Mouse (Mus musculus) naive thymus-derived CD4-positive, alpha-beta T cell, adult 2 months (primary cell): ENCODE measurements around the gene Tff3.

Experiments used
- DNase-seq: peaks from one replicate; pipeline ENCODE4 v3.0.0-alpha.2; 2011; ENCODE audit warnings: low read depth

Gene Tff3

GRCm38 (mm10) chr17:31129452-31129851 lies at the start of gene Tff3:
Gene Tff3, minus strand, starts transcription at chr17:31129646.
- no peak for DNase-seq

- peak; percentile 62 for DNase-seq
These were observed 46.9 kb upstream of the Tff3 start for GRCm38 (mm10) chr17:31176321-31176720.

DNA sequence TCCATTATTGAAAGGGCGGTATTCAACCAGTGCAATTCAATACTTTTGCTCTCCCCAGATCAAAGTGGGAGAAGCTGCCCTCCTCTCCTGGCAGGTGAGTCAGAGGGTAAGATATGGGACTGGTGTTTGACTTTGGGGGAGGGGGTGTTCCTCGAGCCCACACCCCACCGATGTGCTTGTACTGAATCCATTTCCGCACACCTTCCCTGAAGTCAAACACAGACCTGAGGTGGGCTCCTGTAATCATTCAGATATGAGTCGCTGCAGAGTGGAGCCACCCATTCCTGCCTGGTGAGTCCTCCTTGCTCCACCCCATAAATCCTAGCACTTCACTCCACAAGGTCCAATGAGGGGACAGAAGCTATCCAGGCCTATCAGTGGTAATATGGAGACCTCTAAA lies 40.4 kb upstream of the Tff3 start:
- no peak for DNase-seq

DNA sequence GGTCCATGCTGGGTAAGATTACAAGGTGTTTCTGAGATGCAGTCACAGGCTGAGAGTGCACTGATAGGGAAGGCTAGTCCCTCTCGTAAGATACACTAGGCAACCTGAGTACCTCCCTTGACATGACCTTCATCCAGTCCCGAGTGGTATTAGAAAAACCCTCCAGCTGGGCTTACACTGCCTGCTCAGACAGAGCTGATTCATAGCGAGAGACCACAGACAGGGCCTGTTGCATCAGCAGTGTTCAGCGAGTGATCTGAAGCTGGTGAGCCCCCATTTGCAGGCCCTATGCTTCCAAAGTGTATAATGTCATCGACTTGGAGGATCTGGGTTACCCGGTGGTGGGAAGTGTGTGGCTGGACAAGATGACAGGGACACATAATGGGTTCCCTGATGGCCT lies 35.7 kb upstream of the Tff3 start, which contains the start of gene Tff1:
Gene Tff1 (minus strand): TSS at position 151 of the 400 bp plus-strand sequence.
- DNase-seq = no peak

- DNase-seq = no peak
These were observed 34.4 kb upstream of the Tff3 start for GRCm38 (mm10) chr17:31163821-31164220.

- DNase-seq = no peak
These were observed 33.2 kb upstream of the Tff3 start for GRCm38 (mm10) chr17:31162607-31163006.

- DNase-seq = no peak
These were observed 30.8 kb upstream of the Tff3 start for GRCm38 (mm10) chr17:31160291-31160690.

- no peak for DNase-seq
These were observed 28.5 kb upstream of the Tff3 start for GRCm38 (mm10) chr17:31157921-31158320.

GRCm38 (mm10) chr17:31153785-31154184 lies 24.3 kb upstream of the Tff3 start:
- DNase-seq = no peak

- DNase-seq = no peak
These were observed 23.6 kb upstream of the Tff3 start for GRCm38 (mm10) chr17:31152966-31153499.

DNA sequence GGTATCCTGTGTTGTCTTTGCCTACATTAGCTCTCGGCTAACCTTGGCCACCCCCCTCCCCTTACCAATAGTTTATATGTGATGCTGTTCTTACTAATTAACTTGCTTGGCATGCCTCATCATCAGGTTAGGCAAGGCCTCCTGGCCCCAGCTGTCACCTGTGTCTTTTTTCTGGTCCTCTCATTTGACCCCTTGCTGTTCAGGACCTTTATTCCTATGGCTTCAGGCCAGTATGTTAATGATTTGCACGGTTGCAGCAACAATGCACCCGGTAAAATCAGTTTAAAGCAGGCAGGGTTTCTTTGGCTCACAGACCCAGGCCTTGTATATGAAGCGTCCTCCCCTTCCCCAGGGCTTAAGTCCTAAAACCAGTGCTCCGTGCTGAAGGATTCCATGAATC lies 23.1 kb upstream of the Tff3 start:
- no peak for DNase-seq

DNA sequence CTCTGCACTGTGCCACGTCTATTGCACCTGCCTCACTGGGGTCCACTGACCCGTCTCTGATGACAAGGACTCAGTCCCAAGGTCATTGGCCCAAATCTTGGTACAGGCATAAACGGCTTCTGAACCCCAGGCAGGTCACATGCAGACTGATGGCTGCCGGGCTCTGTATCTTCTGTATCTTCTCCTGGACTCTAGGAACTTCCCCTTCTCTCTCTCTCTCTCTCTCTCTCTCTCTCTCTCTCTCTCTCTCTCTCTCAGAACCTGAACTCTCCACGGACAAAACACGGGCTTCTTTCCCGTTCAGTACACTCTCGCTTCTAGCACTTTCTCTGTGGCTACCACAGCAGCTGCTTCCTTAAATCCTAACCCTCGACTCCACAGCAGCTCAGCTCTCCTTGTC lies 16.6 kb upstream of the Tff3 start:
- DNase-seq = no peak

- no peak for DNase-seq
These were observed 14.9 kb upstream of the Tff3 start, which contains the start of gene Tff2 for GRCm38 (mm10) chr17:31144040-31145037. Gene Tff2, minus strand, starts transcription at chr17:31144282.

DNA sequence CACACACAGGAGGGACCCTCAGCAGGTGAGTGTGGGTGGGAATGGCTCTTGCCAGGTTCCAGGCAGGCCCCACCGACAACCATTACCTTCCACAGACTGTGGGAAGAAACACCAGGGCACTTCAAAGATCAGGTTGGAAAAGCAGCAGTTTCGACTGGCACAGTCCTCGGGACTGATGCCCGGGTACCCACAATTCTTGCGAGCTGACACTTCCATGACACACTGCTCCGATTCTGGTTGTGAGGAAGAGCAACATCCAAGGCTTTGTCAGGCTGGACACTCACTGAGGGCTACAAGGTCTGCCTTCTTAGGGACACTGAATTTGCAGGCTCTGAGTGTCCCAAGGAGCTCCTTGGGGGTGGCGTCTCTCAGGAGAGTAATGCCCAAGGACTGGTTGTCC lies 12.7 kb upstream of the Tff3 start:
- no peak for DNase-seq

DNA sequence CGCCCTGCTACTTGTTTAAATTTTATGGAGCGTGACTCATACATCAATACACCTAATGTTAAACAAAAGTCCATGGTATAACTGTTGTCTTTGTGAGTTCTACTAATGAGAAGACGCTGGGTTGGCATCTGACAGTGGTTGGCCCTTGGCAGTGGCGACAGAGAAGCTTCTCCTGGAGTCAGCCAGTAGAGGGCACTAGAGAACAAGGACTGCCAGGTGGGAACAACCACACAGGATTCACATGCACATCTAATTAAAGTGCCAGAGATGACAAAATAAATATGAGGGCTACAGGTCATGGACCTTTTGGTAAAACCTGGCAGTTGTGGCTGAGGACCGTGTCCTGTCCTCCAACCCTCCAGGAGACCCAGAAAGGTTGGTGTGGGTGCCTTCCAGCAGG lies 9.0 kb upstream of the Tff3 start:
- peak; percentile 84 for DNase-seq

DNA sequence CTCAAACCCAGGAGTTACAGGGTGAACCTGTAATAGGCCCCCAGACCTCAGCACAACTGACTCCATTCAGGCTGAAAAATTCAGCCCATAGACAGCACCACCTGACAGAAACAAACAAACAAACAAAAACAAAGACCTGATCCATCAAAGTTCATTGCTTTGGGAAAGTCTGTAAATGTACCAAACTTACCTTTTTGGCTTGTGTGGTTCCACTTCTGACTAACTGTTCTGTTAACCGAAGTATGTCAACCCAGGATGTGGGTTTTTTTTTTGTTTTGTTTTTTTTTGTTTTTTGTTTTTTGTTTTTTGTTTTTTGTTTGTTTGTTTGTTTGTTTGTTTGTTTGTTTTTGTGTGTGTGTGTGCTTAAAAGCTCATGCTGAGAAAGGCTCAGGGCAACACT lies 7.4 kb upstream of the Tff3 start:
- DNase-seq = no peak

GRCm38 (mm10) chr17:31136291-31136690 lies 6.8 kb upstream of the Tff3 start:
- peak; percentile 55 for DNase-seq

GRCm38 (mm10) chr17:31134913-31135312 lies 5.5 kb upstream of the Tff3 start:
- DNase-seq = no peak

DNA sequence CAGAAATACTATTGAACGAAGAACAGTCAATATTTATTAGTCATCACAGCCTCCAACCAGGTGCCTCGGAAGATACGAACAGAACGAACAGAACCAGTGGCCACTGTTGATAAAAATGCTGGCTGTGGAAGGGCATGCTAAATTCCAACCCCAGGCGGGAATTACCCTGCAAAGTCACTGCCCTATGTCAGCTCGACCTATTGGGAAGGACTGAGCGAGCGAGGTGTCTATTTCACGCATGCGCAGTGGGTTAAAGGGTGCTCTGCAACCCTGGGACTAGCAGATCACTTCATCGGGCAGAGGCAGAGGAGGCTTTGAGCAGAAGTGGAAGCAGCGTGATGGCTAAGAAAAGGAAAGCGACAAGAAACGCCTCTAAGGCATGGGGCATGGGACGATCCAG lies 4.3 kb upstream of the Tff3 start:
- DNase-seq = no peak

DNA sequence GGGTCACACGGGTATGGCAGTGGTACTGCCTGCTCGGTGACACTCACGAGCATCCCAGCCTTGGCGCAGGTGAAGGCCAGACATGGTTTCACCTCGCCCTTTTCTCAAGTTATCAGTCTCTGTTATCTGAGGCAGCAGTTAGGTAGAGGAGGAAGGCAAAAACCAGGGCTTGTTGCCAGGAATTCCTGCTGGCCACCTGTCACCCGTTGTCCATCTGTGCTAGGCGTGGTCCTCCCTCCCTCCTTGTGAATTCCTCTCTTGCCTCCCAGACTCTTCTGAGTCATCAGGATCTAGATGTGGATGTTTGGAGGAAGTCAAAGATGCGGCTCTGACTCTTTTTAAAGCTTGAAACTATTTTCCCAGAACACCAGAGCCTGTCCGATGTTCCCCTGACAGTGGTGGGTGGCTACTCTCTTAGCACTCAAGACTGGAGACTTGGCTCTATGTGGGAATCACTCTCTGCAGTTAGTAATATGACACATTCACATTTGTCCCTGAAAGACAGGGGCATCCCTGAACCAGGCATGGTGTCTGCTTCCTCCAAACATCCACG lies 1.9 kb upstream of the Tff3 start:
- no peak for DNase-seq

DNA sequence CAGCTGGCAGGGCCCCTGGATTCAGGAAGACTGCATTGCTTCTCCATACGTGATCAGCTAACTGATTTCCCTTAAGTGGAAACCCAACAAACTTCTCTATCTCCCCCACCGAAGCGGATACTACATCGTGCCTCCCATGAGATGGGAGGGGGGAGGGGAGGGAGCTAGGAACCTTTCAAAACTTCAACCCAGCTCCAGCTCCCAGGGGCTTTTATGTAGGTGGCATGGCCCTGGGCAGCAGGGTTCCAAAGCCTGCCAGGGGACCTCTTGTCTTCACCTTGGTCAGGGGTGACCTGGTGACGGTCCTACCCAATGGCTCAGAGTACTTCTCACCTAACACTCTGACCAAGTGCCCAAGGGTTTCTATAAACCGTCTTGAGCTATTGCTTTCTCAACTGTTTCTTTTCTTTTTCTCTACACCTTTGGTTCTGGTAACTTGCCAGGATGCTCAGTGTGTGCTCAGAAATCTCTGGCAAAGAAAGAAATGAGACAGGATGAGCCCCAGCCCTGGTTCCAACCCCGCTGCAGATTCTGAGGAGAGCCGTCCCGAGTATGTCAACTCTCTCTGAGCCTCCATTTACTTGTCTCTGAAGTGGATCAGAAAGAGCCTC lies 633 bp downstream of the Tff3 start:
- DNase-seq = no peak

- DNase-seq = no peak
These were observed 3.7 kb downstream of the Tff3 start for GRCm38 (mm10) chr17:31125548-31126266.
